Mouse (Mus musculus): ENCODE results near the gene Tmx1. TPM values are rescaled to one million over a fixed set of nuclear protein-coding genes. Genes with fewer than 3 reads are reported as not detected.
A peak's percentile ranks its signal among the peaks of the same experiment; 100 is the strongest.

Gene Tmx1
- 148 and 153 TPM in 2 replicates for polyA plus RNA-seq (2015; fragmentation: Nextera tagmentation; extraction: Ambion mirVana)

DNA sequence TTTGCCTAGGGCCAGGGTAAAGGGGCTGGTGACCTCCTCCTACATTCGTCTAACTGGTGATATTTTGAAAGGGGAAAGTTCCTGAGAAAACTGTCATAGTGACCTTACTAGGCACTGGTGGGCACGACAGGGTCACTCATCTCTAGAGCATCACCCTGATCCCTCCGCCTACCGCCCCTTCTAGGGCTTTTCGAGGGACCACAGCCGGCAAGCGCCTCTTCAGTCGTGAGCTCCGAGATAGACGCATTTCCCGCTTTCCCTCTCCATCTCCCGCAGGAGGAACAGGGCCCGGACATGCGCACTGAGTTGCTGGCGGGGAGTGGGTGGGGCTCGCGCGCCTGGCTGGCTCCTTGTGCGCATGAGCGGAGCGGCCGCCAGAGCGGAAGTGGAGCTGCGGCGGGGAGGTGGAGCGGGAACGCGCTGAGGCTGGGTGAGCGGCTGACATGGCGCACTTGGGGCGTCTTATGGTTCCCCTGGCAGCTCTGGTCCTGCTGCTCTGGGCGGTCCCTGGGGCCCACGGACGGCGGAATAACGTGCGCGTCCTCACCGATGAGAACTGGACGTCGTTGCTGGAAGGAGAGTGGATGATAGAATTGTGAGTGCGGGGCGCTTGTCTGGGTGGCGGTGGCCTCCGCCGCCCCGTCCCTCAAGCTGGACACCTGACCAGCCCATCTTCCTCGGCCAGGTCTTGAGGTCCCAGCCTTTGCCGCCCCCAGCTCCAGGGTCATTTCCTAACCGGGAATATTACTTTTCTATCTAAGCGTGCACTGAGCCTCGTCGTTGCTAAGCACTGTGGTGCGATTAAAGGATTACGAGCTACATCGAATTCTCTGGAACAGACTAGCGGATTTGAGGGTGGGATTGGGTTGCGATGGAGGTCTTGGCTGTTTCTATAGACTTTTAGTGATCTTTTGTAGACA lies at the start of gene Tmx1:
Gene Tmx1, plus strand, starts transcription at position 370 of the 920 bp plus-strand sequence.
- peak; percentile 99 for ATAC-seq
- Histone ChIP-seq H3K27ac (ENCODE audit: low read depth, low read length) (peak within 1 kb of the TSS; percentile 87), H3K27me3 (replicated peaks; ENCODE audit: control insufficient read depth, insufficient read depth, low read length) (no peaks in the 10 kb centered on the region), H3K9me3 (ENCODE audit: control insufficient read depth, low read length) (no peaks in the 10 kb centered on the region), H3K36me3 (ENCODE audit: control insufficient read depth, insufficient read depth, low read length) (peaks cover 5% of the 10 kb centered on the region; the same call in 1 of the 2 replicates), H3K9ac (ENCODE audit: low read depth, low read length) (peak within 1 kb of the TSS; percentile 87), H3K4me3 (ENCODE audit: low read length) (peak within 1 kb of the TSS; percentile 87), H3K4me1 (ENCODE audit: control insufficient read depth, insufficient read depth, low read depth, low read length) (peaks cover 23% of the 10 kb centered on the region), H3K4me2 (ENCODE audit: low read length) (peak within 1 kb of the TSS; percentile 88)
- under 1% methylated on average over 44 of the region's 58 CpGs for WGBS

GRCm38 (mm10) chr12:70404327-70404726 lies 48.6 kb upstream of the Tmx1 start:
- WGBS, result 80% methylated on average over 6 of the region's 6 CpGs
- Histone ChIP-seq H3K4me2 (ENCODE audit: low read length) (no peak overlapping the region), H3K4me3 (ENCODE audit: low read length) (no peak overlapping the region), H3K36me3 (ENCODE audit: control insufficient read depth, insufficient read depth, low read length) (no peaks in the 10 kb centered on the region), H3K9me3 (ENCODE audit: control insufficient read depth, low read length) (no peaks in the 10 kb centered on the region), H3K27ac (ENCODE audit: low read depth, low read length) (no peak overlapping the region), H3K4me1 (ENCODE audit: control insufficient read depth, insufficient read depth, low read depth, low read length) (no peaks in the 10 kb centered on the region), H3K27me3 (replicated peaks; ENCODE audit: control insufficient read depth, insufficient read depth, low read length) (no peaks in the 10 kb centered on the region), H3K9ac (ENCODE audit: low read depth, low read length) (no peak overlapping the region)
- ATAC-seq, result no peak

DNA sequence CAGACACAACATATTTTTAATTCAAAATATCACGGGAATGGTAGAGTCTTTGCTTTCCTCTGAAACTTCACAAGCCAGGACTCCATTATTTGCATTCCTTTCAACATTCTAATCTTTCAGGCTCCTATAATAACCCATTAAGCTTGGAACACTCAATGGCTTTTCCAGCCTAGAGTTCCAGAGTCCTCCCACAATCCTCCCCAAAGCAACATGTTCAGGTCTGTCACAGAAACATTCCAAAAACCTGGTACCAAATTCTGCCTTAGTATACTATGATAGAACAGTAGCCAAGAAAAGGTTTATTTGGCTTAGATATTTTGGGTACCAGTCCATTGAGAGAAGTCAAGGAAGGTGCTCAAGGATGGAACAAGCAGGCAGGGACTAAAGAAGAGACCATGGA lies 44.5 kb upstream of the Tmx1 start:
- no peak overlapping the region for H3K27ac ChIP-seq (ENCODE audit: low read depth, low read length)
- no peak for ATAC-seq
- no peaks in the 10 kb centered on the region for H3K4me1 ChIP-seq (ENCODE audit: control insufficient read depth, insufficient read depth, low read depth, low read length)
- no peaks in the 10 kb centered on the region for H3K9me3 ChIP-seq (ENCODE audit: control insufficient read depth, low read length)
- H3K4me2 ChIP-seq (ENCODE audit: low read length), result no peak overlapping the region
- H3K27me3 ChIP-seq (replicated peaks; ENCODE audit: control insufficient read depth, insufficient read depth, low read length), result no peaks in the 10 kb centered on the region
- H3K9ac ChIP-seq (ENCODE audit: low read depth, low read length), result no peak overlapping the region
- no peak overlapping the region for H3K4me3 ChIP-seq (ENCODE audit: low read length)
- H3K36me3 ChIP-seq (ENCODE audit: control insufficient read depth, insufficient read depth, low read length), result no peaks in the 10 kb centered on the region
- 71% methylated on average over 1 of the region's 1 CpGs for WGBS

DNA sequence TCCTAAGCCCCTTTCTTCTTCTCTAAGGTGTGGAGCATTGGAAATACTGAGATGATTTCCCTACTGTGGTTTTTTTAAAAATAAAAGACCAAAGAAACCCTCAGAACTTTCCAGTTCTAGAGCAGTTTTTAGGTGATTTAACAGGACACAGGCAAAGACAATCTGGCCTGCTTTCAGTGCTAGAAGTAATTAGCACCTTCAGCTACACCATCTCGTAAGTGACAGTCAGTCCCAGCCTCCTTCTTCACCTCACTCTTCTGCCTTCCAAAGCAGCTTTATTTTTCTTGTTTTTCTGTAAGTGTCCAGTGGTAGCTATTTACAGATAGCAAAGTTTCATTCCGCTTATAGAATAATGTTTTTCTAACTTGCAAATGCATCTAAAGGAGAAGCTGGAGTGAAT lies 43.3 kb upstream of the Tmx1 start:
- Histone ChIP-seq H3K36me3 (ENCODE audit: control insufficient read depth, insufficient read depth, low read length) (no peaks in the 10 kb centered on the region), H3K4me2 (ENCODE audit: low read length) (no peak overlapping the region), H3K4me1 (ENCODE audit: control insufficient read depth, insufficient read depth, low read depth, low read length) (no peaks in the 10 kb centered on the region), H3K27me3 (replicated peaks; ENCODE audit: control insufficient read depth, insufficient read depth, low read length) (no peaks in the 10 kb centered on the region), H3K9ac (ENCODE audit: low read depth, low read length) (no peak overlapping the region), H3K9me3 (ENCODE audit: control insufficient read depth, low read length) (no peaks in the 10 kb centered on the region), H3K4me3 (ENCODE audit: low read length) (no peak overlapping the region), H3K27ac (ENCODE audit: low read depth, low read length) (no peak overlapping the region)
- 85% methylated on average over 2 of the region's 2 CpGs for WGBS
- no peak for ATAC-seq

- no peak for ATAC-seq
- Histone ChIP-seq H3K9ac (ENCODE audit: low read depth, low read length) (no peak overlapping the region), H3K4me1 (ENCODE audit: control insufficient read depth, insufficient read depth, low read depth, low read length) (no peaks in the 10 kb centered on the region), H3K4me2 (ENCODE audit: low read length) (no peak overlapping the region), H3K9me3 (ENCODE audit: control insufficient read depth, low read length) (no peaks in the 10 kb centered on the region), H3K36me3 (ENCODE audit: control insufficient read depth, insufficient read depth, low read length) (no peaks in the 10 kb centered on the region), H3K27me3 (replicated peaks; ENCODE audit: control insufficient read depth, insufficient read depth, low read length) (no peaks in the 10 kb centered on the region), H3K27ac (ENCODE audit: low read depth, low read length) (no peak overlapping the region), H3K4me3 (ENCODE audit: low read length) (no peak overlapping the region)
- 94% methylated on average over 1 of the region's 1 CpGs for WGBS
These were observed 32.7 kb upstream of the Tmx1 start for GRCm38 (mm10) chr12:70420216-70420615.

DNA sequence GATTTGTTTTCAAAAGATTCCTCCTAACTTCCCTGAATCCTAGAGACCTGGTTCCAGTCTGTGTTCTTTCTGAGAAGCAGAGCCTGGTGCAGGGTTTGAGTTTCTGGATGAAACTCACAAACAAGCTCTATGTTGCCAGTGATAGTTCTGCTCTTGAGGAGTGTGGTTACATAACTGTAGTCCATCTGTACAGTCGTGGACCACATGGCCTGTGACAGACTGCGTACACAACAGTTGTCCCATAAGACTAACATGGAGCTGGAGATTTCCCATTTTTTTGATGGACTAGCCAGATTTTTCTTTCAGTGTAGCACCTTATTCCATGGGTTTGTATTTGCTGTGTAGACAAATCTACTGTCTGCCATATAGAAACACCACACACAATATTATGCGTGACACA lies 31.9 kb upstream of the Tmx1 start:
- no peaks in the 10 kb centered on the region for H3K27me3 ChIP-seq (replicated peaks; ENCODE audit: control insufficient read depth, insufficient read depth, low read length)
- H3K36me3 ChIP-seq (ENCODE audit: control insufficient read depth, insufficient read depth, low read length), result no peaks in the 10 kb centered on the region
- no peak overlapping the region for H3K9ac ChIP-seq (ENCODE audit: low read depth, low read length)
- no peak overlapping the region for H3K4me2 ChIP-seq (ENCODE audit: low read length)
- H3K4me3 ChIP-seq (ENCODE audit: low read length), result no peak overlapping the region
- WGBS, result 88% methylated on average over 3 of the region's 3 CpGs
- H3K9me3 ChIP-seq (ENCODE audit: control insufficient read depth, low read length), result no peaks in the 10 kb centered on the region
- no peak overlapping the region for H3K27ac ChIP-seq (ENCODE audit: low read depth, low read length)
- no peaks in the 10 kb centered on the region for H3K4me1 ChIP-seq (ENCODE audit: control insufficient read depth, insufficient read depth, low read depth, low read length)
- no peak for ATAC-seq

DNA sequence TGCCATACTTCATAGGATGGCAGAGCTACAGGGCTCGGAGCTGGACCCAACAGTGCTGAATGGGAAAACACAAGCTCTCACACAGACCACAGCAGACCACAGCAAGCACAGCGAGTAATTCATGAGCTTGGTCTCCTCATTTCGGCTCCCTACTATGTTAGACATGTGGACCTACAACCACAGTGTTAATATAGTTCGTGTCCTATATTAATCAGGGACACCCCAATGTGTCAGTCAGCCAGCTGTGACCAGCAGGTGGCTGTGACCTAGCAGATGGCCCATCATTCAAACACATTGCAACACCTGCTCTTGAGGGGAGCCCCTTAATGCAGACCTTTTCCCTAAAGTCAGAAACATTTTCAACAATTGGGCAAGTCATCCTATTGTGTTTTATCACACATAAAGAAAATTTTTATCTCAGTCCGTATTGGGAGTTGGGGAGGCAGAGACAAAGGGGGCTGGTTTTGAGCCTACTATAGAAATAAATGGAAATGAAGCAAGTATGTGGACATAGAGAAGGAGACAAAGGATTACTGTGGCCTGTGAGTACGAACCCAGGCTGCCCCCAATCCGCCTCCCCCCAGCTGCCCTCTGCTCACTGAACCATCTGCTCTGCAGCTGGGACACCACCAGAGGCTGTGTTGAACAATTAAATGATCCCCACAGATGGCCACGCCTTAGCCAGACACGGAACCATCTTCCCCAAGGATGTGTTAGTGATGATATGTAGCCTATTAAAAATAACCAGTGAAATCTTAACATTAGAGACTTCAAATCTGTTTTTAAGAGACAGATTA lies 30.4 kb upstream of the Tmx1 start:
- Histone ChIP-seq H3K9ac (ENCODE audit: low read depth, low read length) (no peak overlapping the region), H3K4me3 (ENCODE audit: low read length) (no peak overlapping the region), H3K9me3 (ENCODE audit: control insufficient read depth, low read length) (no peaks in the 10 kb centered on the region), H3K36me3 (ENCODE audit: control insufficient read depth, insufficient read depth, low read length) (no peaks in the 10 kb centered on the region), H3K4me1 (ENCODE audit: control insufficient read depth, insufficient read depth, low read depth, low read length) (no peaks in the 10 kb centered on the region), H3K4me2 (ENCODE audit: low read length) (no peak overlapping the region), H3K27ac (ENCODE audit: low read depth, low read length) (no peak overlapping the region), H3K27me3 (replicated peaks; ENCODE audit: control insufficient read depth, insufficient read depth, low read length) (no peaks in the 10 kb centered on the region)
- WGBS, result 27% methylated on average over 9 of the region's 9 CpGs
- ATAC-seq, result peak; percentile 73; the same call in 1 of the 2 replicates

DNA sequence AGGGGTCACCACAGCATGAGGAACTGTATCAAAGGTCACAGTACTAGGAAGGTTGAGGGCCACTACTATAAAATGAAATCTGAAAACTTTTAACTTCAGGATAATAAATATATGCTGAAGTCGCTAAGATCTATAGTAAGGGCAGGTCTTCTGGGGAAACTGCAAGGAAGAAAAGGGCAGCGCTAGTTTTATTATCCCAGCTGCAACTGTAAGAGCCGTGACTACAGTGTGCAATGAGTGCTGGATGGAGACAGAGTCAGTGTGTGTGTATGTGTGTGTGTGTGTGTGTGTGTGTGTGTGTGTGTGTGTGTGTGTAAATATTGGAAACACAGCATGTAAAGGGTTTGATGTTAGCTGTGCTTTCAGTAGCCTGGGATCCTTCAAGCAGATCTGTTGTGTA lies 25.0 kb upstream of the Tmx1 start:
- Histone ChIP-seq H3K36me3 (ENCODE audit: control insufficient read depth, insufficient read depth, low read length) (no peaks in the 10 kb centered on the region), H3K27me3 (replicated peaks; ENCODE audit: control insufficient read depth, insufficient read depth, low read length) (no peaks in the 10 kb centered on the region), H3K9me3 (ENCODE audit: control insufficient read depth, low read length) (no peaks in the 10 kb centered on the region), H3K4me2 (ENCODE audit: low read length) (no peak overlapping the region), H3K4me1 (ENCODE audit: control insufficient read depth, insufficient read depth, low read depth, low read length) (peaks cover 2% of the 10 kb centered on the region; the same call in 1 of the 2 replicates), H3K27ac (ENCODE audit: low read depth, low read length) (no peak overlapping the region), H3K9ac (ENCODE audit: low read depth, low read length) (no peak overlapping the region), H3K4me3 (ENCODE audit: low read length) (no peak overlapping the region)
- ATAC-seq, result no peak
- 68% methylated on average over 3 of the region's 3 CpGs for WGBS

DNA sequence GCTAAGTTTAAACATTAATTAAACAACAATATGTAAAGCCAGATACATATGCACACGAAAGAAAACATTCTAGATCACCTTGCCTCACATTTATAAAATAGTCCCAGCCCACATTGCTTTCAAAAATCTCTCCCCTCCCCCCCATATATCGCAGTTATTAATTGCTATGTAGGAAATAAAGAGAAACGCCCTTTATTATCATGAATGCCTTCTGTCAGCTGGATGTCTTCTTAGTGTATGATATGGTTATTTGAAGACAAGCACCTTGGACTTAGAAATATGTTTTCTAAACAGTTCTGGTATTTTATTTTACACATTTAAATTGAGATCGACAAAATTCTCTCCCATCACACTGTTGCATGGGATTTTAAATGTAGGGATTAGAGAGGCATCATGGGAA lies 23.3 kb upstream of the Tmx1 start:
- Histone ChIP-seq H3K4me1 (ENCODE audit: control insufficient read depth, insufficient read depth, low read depth, low read length) (peaks cover 2% of the 10 kb centered on the region; the same call in 1 of the 2 replicates), H3K4me2 (ENCODE audit: low read length) (no peak overlapping the region), H3K9ac (ENCODE audit: low read depth, low read length) (no peak overlapping the region), H3K4me3 (ENCODE audit: low read length) (no peak overlapping the region), H3K9me3 (ENCODE audit: control insufficient read depth, low read length) (no peaks in the 10 kb centered on the region), H3K27ac (ENCODE audit: low read depth, low read length) (no peak overlapping the region), H3K27me3 (replicated peaks; ENCODE audit: control insufficient read depth, insufficient read depth, low read length) (no peaks in the 10 kb centered on the region), H3K36me3 (ENCODE audit: control insufficient read depth, insufficient read depth, low read length) (no peaks in the 10 kb centered on the region)
- no peak for ATAC-seq
- WGBS, result 82% methylated on average over 4 of the region's 4 CpGs

Data from hindbrain, embryonic 16.5 days (tissue).